Mouse (Mus musculus) heart, postnatal 36 days (tissue): ENCODE measurements at regions not wholly inside any gene's neighbourhood (a gene's known extent, or its start where the extent isn't known, plus 50 kb on each side); places are given as distances from the start of the nearest gene placed in this dataset.

ENCODE experiments used
- DNase-seq, 2 experiments: peaks; one replicate each; pipeline ENCODE4 v3.0.0; 2021 to 2022
- intact Hi-C: fragments of 180-260 bp; cut with DNase I; formaldehyde crosslinking; loops from one replicate; pipeline ENCODE4 v1.15.1; 2025

DNA sequence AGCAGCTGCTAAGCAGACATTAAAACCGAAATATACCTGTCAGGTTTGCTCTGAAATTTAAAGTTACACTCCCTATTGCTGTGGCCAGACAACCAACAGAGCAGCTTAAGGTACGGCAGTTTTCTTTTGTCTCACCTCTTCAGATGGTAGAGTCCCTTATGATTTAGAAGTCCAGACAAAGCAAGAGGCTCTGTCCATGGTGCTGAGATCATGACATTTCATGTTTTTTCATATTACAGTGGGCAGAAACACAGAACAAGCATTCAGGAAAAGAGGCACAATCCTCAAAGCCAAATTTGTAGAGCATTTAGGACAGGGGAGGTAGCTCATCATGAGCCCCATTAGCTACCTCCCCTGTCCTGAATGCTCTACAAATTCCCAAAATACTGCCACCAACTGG, 620.0 kb downstream of the Dnah5 start:
- intact Hi-C loops: no loop called here
- DNase-seq: no peak

DNA sequence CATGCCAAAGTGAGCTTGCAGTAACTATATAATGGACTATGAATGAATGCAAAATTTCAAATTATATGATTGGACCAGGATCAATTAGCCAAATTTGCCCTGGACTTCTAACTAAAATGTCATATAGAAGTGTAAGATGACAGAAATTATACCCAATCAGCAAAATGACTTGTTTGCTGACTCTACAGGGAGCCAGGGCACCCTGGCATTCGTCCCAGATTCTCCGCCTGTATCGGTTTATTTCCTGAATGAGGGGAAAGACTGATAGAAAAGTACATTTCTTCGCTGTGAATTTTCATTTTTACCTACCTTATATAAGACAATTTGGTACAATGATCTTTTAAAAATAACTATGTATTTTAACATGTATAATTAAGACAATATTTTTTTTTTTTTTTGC, 631.3 kb downstream of the Dnah5 start:
- DNase-seq: no peak
- intact Hi-C loops: loop anchor here (10.0 kb wide), 1 partner anchor 850 kb away; no protein-coding TSS in a partner anchor

DNA sequence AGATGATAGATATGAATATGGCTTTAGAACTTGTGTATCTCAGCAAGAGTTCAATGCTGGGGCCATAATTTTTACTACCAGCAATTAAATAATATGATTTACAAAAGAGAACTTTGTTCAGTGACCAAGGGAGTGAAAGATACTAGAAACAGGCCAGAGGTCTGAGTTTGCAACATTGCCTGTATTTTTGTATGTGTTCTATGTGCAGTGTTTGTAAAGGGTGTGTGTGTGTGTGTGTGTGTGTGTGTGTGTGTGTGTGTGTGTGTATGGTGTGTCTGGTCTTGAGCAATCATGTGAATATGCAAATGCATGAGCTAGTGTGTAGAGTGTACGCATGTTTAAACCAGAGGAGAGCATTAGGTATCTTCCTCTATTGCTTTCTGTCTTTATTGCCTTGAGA, 636.8 kb downstream of the Dnah5 start:
- no peak for DNase-seq
- intact Hi-C loops: no loop called here

DNA sequence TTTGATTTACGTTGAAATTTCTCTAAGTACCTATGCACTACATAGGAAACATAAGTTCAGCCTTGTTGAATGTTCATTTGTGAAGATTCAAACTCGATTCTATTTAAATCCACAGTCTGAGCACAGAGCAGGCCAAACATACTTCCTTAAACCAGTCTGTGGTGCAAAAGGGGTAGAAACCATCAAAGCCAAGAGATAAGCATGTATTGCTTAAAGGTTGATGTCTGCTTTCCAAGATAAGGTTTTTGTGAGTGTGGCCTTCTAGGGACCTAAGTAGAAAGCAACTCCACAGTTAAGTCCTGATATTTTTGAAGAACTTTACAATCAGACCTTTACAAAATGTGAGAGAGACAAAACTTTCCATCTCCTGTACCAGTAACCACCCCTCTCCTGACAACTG, 652.9 kb downstream of the Dnah5 start:
- intact Hi-C loops: no loop called here

DNA sequence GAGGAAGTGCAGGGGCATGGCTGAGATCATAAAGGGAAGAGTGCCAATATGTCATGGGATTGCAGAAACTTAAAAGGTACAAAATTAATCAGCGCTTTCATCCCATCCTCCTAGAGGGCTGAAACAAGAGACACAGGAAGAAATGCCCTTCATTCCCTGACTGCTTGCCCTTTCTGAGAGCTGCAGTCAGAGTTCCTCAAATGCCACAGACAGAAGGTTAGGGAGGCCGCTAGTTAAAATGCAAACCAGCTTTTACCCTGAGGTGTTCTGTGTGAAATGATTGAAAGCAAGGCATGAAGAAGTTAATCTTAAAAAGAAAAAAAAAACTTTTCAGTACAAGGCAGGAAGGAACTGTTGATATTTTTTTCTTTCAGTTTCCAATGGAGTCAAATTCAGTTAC, 654.6 kb downstream of the Dnah5 start:
- no peak for DNase-seq
- intact Hi-C loops: no loop called here

More for the DNA sequence above, 652.9 kb downstream of the Dnah5 start:
- no peak for DNase-seq

DNA sequence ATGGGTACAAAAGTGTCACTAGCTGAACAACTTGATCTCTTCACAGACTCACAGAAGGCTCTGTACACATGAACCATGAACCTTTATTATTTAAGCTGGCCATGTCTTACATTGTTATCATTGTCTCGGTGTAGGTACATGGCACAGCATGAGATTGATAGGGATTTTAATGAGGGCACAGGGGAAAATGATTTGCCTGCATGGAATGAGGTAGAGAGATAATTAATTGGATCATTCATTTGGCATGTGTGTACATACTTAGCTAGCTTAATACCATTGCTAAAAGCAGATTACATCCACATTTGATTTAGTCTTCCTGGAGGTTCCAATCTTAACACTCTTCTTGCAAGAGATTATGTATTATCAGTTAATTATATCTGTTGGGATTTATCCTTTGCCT, 660.5 kb downstream of the Dnah5 start:
- intact Hi-C loops: no loop called here

DNA sequence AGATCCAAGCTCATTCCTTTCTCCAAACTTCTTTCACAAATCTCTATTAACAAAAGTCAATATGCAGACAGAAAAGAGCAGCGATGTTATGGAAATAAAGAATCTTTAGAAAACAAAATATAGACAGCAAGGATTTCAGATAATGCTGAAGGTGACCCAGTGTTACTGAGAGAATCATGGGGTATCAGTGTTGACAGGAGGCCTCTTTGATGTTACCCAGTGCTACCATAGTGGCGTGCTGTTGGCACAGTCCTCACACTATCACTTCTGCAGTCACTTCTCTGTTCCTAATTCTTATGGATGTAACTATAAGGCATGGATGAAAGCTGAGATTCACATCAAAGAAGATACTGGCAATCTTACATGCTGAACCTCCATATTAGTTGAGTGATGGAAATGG, 661.4 kb downstream of the Dnah5 start:
- DNase-seq: no peak
- intact Hi-C loops: no loop called here

More for the DNA sequence above, 660.5 kb downstream of the Dnah5 start:
- DNase-seq: no peak

DNA sequence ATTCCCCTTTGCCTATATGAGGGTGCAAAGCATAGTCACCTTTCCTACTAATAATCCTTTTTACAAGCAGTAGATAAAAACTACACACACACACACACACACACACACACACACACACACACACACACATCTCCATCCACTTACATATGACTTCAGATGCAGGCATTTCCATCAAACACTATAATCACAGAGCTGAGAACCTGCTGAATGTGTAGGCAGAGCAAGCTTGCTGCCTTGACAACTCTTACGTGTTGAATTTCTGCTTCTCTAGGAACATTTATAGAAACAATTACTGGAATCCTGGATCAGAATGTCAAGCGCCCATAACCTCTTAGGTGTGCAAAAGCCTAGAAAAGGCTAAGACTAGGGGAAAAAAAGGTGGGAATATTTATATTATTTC, 669.4 kb downstream of the Dnah5 start:
- DNase-seq: no peak
- intact Hi-C loops: no loop called here

DNA sequence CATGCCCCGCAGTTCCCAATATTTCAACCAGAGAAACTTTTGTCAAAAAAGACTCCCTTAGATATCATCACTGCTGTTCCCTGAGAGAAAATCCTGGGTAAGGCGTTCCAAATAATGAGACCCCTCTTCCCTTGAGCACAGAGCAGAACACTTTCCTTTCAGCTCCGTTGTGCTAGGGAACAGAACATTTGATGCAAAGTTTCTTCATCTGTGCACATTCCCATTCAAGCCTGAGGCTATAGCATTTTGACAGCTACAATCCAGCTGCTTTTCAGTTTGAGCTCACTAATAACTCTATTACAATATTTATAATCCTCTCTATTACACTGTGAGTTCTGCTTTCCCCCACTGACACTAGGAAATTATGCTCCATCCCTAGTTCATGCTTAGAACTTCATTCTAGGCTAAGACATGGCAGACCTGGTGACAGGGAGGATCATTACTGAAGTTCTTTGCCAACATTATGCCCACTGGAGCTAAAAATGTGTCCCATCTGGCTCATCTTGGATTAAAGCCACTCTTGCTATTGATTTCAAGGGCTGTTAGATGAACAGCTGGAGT, 692.8 kb downstream of the Dnah5 start:
- intact Hi-C loops: no loop called here
- DNase-seq: no peak

DNA sequence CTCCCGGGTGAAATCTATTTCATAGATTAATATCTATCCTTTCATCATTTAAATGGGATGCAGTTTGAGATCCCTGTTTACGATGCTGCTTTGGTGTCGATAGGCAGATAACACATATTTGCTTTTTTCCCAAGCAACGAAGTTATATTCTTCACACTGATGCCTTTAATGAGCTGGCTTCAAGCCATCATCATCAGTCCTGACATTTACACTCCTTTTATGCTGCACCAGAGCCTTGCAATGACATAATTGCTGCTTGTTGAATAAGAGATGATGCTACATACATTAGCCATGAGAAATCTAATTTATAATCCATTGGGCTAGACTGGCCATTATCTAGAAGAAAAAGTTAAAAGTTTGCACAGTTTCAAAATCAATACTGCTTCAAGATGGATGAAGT, 718.9 kb downstream of the Dnah5 start:
- intact Hi-C loops: no loop called here
- DNase-seq: no peak

DNA sequence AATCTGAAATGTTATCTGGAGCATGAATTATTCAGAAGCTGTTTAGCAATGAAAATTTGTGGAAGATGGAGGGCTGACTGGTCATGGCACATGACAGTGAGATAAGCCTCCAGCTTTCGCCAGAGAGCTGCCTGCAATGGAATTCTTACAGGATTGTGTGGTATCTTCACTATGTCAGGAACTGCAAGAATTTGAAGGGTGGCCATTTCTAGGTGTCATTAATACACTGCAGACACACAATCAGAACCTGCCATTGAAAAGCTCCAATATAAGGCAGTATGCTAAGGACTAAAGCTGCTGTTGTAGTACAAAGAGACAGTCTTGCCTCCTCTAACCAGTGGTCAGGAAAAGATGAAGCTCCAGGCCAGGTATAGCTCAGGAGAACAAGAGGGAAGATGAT, 744.7 kb downstream of the Dnah5 start:
- no peak for DNase-seq
- intact Hi-C loops: no loop called here
